Mouse (Mus musculus) B cell, adult 2 months (primary cell): ENCODE data around the gene Ehmt1.

ENCODE experiments used
- DNase-seq, 2 experiments: peaks; one replicate each; pipeline ENCODE4 v3.0.0; 2022

Gene Ehmt1

DNA sequence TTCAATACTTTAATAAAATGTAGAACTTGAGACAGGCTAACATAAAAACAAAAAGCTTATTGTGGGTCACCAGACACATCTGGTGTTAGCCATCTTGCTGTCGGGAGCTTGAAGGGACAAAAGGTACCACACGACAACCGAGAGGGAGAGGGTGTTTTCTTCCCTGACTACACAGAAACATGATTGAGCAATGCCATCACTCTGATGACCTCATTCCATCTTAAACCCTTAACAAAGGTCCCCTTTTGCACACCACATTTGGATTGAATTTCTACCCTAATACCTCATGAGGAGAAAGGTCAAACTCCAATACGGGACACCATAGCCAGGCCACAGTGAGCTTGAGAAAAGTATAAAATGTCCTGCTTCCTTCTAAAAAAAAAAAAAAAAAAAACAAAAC, 132.2 kb downstream of the Ehmt1 start:
- no peak for DNase-seq

DNA sequence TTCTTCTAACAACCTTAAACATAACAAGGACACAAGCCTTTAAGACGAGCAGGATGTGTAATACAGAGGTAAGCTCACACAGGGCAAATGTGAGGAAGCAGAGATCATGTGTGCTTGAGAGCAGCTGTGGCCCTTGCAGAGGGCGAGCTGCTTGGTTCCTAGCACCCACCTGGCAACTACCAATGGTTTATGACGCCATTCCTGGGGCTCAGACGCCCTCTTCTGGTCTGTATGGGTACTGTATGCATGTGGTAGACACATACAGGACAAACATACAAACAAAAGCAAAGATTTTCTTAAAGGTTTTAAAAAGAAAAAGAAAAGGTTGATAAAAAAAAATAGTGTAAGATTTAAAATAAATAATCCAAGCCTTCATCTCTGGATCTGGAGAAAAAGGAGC, 138.2 kb downstream of the Ehmt1 start:
- no peak for DNase-seq

DNA sequence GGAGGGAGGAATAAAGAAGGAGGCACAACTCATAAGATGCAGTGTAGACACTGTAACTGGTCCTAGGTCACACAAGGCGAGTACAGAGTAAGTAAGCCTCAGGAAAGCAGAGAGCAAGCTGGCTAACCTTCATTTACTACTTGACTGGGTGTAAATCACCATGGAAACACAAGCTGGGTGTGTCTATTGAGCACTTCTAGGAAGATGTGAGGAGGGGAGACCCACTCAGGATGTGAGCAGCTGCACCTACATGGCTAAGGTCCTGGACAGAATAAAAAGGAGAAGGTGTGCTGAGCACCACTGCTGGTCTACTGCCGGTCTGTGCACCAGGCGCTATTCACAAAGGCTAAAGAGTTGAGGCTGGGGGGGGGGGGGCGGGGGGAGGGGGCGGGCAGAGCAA, 142.6 kb downstream of the Ehmt1 start:
- DNase-seq = no peak

DNA sequence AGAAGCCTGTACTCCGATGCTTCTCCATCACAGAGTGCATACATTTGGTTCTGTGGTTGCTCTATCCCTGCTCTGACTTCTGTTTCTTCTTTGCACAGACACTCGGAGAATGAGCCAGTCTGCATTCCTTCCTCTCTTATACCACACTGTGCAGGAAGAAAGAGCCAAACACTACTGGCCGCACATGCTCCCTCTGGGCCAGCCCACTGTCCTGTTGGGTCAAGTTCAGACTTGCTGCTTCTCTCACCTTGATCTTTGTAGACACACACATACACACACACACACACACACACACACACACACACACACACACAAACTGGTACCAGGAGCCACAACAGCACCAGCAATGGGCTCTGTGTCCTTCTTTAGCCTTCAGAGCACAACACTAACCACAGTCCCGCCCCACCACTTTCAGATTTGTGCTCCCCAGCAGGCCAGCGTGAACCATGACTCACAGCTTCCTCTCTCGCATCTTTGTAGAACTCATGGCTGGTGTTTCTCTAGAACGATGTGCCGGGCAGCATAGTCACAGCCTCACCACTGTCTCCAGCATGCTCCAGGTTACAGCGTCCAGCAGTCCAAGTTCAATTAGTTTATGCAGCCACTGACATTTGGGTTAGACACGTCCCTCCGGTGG, 143.3 kb downstream of the Ehmt1 start:
- no peak for DNase-seq

DNA sequence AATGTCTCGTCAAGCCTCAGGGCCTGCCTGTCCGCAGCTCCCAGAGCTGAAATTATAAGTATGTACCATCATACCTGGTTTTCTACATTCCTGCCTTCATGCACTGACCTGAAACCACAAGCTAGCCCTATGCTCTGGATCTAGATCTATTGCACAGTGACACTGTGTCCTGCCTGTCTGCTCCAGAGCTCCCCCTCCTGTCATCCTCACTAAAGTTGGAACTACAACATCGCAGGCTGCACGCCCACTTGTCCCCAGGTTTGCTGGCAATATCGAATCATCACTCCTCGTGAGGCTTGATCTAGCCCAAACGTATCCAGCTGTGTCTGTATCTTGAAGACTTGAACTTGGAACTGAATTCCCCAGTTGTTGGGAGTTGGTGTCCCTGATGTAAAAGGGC, 144.6 kb downstream of the Ehmt1 start:
- no peak for DNase-seq

DNA sequence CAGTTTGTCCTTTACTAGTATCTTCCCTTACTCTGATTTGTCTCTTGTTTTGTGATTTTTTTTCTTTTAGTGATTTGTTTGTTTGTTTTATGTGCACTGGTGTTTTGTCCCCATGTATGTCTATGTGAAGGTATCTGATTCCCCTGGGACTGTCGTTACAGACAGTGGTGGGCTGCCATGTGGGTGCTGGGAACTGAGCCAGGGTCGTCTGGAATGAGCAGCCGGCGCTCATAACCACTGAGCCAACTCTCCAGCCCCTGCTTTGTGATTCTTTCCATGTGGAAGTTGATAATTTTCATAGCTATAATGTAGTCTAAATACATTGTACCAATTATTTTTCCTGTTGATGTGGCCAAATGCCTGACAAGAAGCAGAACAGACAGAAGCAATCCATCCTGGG, 148.6 kb downstream of the Ehmt1 start:
- DNase-seq = no peak

DNA sequence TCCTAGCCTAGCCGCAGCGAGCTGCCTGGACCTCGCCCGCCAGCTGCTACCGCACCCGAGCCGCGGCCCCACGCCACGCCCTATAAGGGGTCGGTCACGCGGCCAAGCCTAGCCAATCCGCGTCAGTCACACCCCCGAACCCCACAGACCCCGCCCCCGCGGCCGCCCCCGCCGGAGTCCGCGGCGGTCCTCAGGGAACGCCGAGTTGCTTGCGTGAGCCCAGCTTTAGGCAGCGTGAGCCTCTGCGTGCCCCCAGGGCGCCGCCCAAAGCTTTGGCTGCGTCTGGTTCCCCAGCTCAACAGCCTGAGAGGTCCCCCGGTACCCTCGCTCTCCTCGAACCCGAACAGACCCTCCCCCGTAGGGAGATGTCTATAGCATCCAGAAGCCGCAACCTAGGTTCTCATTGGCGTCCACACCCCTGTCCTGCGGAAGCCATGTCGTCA, 156.3 kb downstream of the Ehmt1 start, which contains the start of gene Cacna1b:
TSS of gene Cacna1b (minus strand) at position 38 of the 443 bp plus-strand sequence.
- peak; percentile 70 for DNase-seq

DNA sequence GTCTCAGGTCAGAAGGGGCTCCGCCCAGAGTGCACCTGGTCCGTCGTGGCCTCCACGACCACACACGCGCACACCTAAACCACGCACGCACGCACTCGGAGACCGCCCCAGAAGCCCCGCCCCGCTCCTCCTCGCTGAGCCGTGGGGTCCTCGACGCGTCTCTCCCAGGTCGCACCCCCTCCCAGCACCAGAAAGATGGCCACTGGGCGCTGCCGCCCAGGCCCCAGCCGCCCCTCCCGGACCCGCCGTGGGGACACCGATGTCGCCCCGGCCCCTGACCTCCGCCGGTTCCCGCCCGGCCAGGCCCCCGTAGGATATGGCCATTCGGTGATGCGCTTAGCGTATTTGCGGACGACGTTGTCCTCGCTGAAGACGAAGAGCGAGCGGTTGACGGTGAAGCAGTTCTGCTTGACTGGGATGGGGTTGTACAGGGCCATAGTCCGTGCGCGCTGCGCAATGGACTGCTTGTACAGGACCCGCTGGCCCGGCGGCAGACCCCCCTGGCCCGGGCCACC, 156.9 kb downstream of the Ehmt1 start:
- DNase-seq = peak; percentile 3 to 13

DNA sequence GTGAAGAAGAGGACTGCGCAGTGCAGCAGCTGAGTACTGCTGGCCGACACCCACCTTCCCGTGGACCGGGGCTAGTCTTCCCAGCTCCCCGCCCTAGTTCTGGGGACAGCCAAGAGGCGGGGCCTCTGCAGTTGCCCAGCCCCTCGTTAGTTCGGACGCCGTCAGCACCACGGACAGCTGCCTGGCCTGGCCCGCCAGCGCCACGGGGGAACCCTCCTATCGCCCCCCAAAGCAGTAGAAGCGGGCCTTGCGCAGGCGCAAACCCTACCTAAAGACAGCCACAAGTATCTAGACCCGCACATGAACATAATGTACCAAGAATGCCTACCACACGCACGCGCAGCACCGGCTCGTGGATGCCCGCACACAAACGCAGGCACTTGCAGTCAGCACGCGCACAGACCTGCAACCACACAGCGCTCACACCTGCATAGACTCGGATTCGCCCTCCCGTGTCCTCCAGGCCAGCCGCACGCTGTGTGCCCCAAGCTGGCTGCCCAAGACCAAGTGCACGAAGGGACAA, 157.4 kb downstream of the Ehmt1 start:
- peak; percentile 58 to 65 for DNase-seq

DNA sequence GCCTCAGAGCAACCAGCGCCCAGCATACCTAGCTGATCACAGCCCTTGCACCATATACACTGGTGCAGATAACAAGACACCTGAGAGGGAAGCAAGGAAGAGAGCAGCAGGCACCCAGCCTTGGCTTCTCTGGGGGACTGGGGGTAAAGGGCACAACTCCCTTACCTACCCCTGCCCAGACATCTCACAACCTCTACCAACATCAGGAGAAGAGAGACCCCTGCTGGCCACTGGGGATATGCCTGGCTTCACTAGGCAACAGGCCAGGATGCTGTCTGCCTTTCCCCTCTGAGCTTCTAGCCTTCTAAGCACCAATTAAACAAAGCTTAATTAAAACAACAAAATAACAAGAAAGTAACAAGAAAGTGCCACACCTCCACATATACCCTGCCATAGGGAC, 164.1 kb downstream of the Ehmt1 start:
- peak; percentile 69 to 72 for DNase-seq

DNA sequence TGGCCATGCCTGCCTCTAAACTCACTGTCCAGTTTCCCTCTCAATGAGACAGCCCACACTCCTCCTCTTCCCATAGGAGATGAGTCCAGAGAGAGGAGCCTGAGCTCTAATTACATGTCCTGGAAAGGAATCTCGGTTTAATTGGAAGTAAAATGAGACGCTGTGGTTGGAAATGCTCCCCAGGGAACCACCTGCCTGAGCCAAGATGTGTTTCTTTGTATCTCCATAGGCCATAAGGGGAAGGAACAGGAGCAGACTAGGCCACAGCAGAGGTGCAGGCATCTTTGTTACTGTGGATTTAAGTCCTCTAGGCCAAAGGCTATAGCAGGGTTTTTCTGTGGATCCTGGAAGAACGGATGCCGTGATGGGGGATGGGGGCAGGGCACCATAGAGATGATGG, 166.8 kb downstream of the Ehmt1 start:
- no peak for DNase-seq

DNA sequence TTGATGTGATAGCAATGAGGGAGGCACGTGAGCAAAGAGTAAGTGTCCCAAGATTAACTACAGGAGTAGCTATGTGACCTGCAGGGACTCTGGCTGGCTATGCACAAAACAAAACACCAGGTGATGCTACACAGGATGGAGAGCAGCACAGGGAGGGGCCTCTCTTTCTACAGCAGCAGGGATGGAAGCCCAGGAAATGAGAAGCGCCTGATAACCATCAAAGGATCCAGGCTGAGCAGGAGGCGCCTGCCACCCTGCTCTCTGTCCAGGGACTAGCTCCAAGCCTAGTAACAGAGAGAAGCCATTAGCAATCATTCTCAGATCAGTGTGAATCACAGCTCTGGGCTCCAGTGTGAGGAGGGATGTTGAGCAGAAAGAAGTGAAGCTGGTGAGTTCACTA, 169.4 kb downstream of the Ehmt1 start:
- DNase-seq = no peak

DNA sequence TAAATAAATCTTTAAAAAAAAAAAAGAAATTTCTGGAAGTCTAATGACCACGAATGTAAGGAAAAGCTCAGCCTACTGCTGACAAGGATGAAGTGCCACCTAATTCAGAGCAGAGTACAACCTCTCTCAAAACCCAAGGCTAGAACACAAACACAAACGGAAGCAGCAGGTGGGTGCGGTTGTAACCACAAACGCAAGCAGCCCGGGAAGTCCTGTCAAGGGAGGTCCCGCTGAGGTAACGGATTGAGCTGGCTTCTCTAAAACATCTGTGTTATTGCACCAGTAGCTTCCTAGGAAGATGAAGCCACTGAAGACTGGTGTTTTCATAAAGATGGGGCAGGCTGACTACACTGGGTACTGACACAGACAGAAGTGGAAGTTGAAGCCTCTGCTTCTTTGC, 171.5 kb downstream of the Ehmt1 start:
- peak; percentile 24 to 32 for DNase-seq
